Mouse (Mus musculus): ENCODE measurements at regions not wholly inside any gene's neighbourhood (a gene's known extent, or its start where the extent isn't known, plus 50 kb on each side); places are given as distances from the start of the nearest gene placed in this dataset.

DNA sequence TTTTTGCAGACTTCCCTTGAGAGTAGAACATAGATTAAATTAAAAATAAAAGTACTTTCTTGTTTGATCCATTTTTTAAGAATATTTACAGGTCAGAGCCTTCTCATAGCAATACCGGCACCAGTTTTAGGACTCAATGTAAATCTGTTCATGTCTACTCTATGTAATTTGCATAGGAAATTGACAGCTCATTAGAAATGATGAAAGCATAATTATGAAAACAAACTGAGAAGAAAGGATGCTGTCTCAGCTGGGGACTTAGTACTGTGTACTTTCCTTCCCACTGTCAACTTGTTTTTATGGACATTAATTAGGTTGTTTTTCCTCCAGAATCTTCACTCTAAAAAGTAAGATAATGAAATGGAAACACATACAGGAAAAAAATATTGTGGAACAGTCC lies 3344.8 kb upstream of the Gm6569 start:
- Histone ChIP-seq H3K4me3 (ENCODE audit: low read depth, low read length) (no peak overlapping the region), H3K9ac (no peak overlapping the region), H3K4me1 (ENCODE audit: insufficient read depth) (no peaks in the 10 kb centered on the region), H3K36me3 (ENCODE audit: insufficient read depth) (no peaks in the 10 kb centered on the region), H3K27me3 (ENCODE audit: insufficient read depth, low read length) (no peaks in the 10 kb centered on the region), H3K4me2 (ENCODE audit: low read depth) (no peak overlapping the region), H3K9me3 (ENCODE audit: low read length) (no peaks in the 10 kb centered on the region), H3K27ac (ENCODE audit: low read depth, low read length) (no peak overlapping the region)
- ATAC-seq (no peak), DNase-seq (no peak)
- TF ChIP-seq CTCF (IDR thresholded peaks at IDR 0.05; ENCODE audit: low read depth): no peak
- 44% methylated on average over 1 of the region's 1 CpGs for WGBS

DNA sequence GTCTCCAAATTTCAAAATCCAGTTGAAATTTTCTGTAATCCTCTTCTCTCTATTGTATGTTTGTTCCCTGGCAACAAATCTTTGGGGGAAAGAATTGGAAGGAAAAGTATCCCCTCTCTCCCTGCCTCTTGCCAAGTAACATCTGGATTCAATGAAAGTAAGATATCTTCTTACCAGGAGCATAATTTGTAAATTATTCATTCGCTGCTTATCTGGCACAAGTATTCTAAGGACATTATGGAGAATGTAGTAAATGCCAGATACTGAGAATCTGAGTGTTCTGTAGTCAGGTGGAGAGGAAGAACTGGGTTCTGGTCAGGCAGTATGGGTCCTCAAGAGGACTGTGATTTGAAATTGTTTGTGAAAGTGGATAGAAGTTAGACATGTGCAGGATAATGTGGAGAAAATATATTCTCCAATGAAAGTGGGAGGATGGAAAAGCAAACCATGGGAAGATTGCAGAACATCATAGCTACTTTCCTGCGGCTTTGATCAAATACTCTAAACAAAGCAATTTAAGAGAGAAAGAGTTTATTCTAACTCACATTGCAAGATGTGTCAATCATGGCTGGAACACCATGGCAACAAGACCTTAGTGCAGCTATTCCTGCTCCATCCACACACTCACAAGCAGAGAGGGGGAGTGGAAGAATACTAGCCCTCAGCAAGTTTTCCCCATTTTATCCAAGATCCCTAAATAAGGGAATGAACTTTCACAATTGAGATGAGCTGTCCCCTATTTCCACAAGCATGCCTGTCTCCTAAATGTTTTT lies 3327.1 kb upstream of the Gm6569 start:
- Histone ChIP-seq H3K4me2 (ENCODE audit: low read depth) (no peak overlapping the region), H3K36me3 (ENCODE audit: insufficient read depth) (no peaks in the 10 kb centered on the region), H3K4me1 (ENCODE audit: insufficient read depth) (no peaks in the 10 kb centered on the region), H3K27ac (ENCODE audit: low read depth, low read length) (no peak overlapping the region), H3K9ac (no peak overlapping the region), H3K9me3 (ENCODE audit: low read length) (no peaks in the 10 kb centered on the region), H3K27me3 (ENCODE audit: insufficient read depth, low read length) (no peaks in the 10 kb centered on the region), H3K4me3 (ENCODE audit: low read depth, low read length) (no peak overlapping the region)
- DNase-seq: no peak
- ATAC-seq: no peak
- TF ChIP-seq CTCF (IDR thresholded peaks at IDR 0.05; ENCODE audit: low read depth): no peak
- WGBS: 61% methylated on average over 2 of the region's 2 CpGs

GRCm38 (mm10) chr15:70520551-70520950 lies 3313.8 kb upstream of the Gm6569 start:
- TF ChIP-seq CTCF (IDR thresholded peaks at IDR 0.05; ENCODE audit: low read depth): no peak
- no peak overlapping the region for H3K27ac ChIP-seq (ENCODE audit: low read depth, low read length)
- no peaks in the 10 kb centered on the region for H3K36me3 ChIP-seq (ENCODE audit: insufficient read depth)
- no peak overlapping the region for H3K4me3 ChIP-seq (ENCODE audit: low read depth, low read length)
- no peak overlapping the region for H3K4me2 ChIP-seq (ENCODE audit: low read depth)
- ATAC-seq (no peak), DNase-seq (no peak)
- H3K27me3 ChIP-seq (ENCODE audit: insufficient read depth, low read length): no peaks in the 10 kb centered on the region
- H3K4me1 ChIP-seq (ENCODE audit: insufficient read depth): no peaks in the 10 kb centered on the region
- H3K9ac ChIP-seq: no peak overlapping the region
- H3K9me3 ChIP-seq (ENCODE audit: low read length): no peaks in the 10 kb centered on the region
- 39% methylated on average over 4 of the region's 4 CpGs for WGBS

GRCm38 (mm10) chr15:70554773-70555582 lies 3279.4 kb upstream of the Gm6569 start:
- Histone ChIP-seq H3K4me2 (ENCODE audit: low read depth) (peak overlapping the region; percentile 24), H3K4me1 (ENCODE audit: insufficient read depth) (no peaks in the 10 kb centered on the region), H3K9ac (no peak overlapping the region), H3K36me3 (ENCODE audit: insufficient read depth) (no peaks in the 10 kb centered on the region), H3K4me3 (ENCODE audit: low read depth, low read length) (no peak overlapping the region), H3K27me3 (ENCODE audit: insufficient read depth, low read length) (no peaks in the 10 kb centered on the region), H3K27ac (ENCODE audit: low read depth, low read length) (no peak overlapping the region), H3K9me3 (ENCODE audit: low read length) (no peaks in the 10 kb centered on the region)
- DNase-seq (peak; percentile 32), ATAC-seq (no peak)
- TF ChIP-seq CTCF (IDR thresholded peaks at IDR 0.05; ENCODE audit: low read depth): no peak
- 18% methylated on average over 18 of the region's 18 CpGs for WGBS

GRCm38 (mm10) chr15:70555583-70555894 lies 3278.8 kb upstream of the Gm6569 start:
- no peak overlapping the region for H3K4me3 ChIP-seq (ENCODE audit: low read depth, low read length)

GRCm38 (mm10) chr15:70594295-70594694 lies 3240.1 kb upstream of the Gm6569 start:
- WGBS: 7% methylated on average over 1 of the region's 1 CpGs
- peak; percentile 76 for ATAC-seq
- DNase-seq: peak; percentile 41
- Histone ChIP-seq H3K4me2 (ENCODE audit: low read depth) (no peak overlapping the region), H3K4me1 (ENCODE audit: insufficient read depth) (no peaks in the 10 kb centered on the region), H3K27ac (ENCODE audit: low read depth, low read length) (peak overlapping the region; percentile 40; the same call in 1 of the 2 replicates), H3K36me3 (ENCODE audit: insufficient read depth) (no peaks in the 10 kb centered on the region), H3K9me3 (ENCODE audit: low read length) (no peaks in the 10 kb centered on the region), H3K27me3 (ENCODE audit: insufficient read depth, low read length) (no peaks in the 10 kb centered on the region), H3K9ac (no peak overlapping the region), H3K4me3 (ENCODE audit: low read depth, low read length) (no peak overlapping the region)
- TF ChIP-seq CTCF (IDR thresholded peaks at IDR 0.05; ENCODE audit: low read depth): no peak

More at GRCm38 (mm10) chr15:70555583-70555894, 3278.8 kb upstream of the Gm6569 start:
- H3K4me2 ChIP-seq (ENCODE audit: low read depth): peak overlapping the region; percentile 24; the same call in 1 of the 2 replicates
- no peaks in the 10 kb centered on the region for H3K36me3 ChIP-seq (ENCODE audit: insufficient read depth)
- H3K27ac ChIP-seq (ENCODE audit: low read depth, low read length): no peak overlapping the region
- TF ChIP-seq CTCF (IDR thresholded peaks at IDR 0.05; ENCODE audit: low read depth): no peak
- H3K9ac ChIP-seq: no peak overlapping the region
- H3K27me3 ChIP-seq (ENCODE audit: insufficient read depth, low read length): no peaks in the 10 kb centered on the region
- DNase-seq (no peak), ATAC-seq (no peak)
- no peaks in the 10 kb centered on the region for H3K9me3 ChIP-seq (ENCODE audit: low read length)
- WGBS: 42% methylated on average over 1 of the region's 1 CpGs
- no peaks in the 10 kb centered on the region for H3K4me1 ChIP-seq (ENCODE audit: insufficient read depth)
